Mouse (Mus musculus): ENCODE measurements around the gene Krt82. TPM values are rescaled to one million over a fixed set of nuclear protein-coding genes. Genes with fewer than 3 reads are reported as not detected.

Gene Krt82
- polyA plus RNA-seq, 1 experiment = not detected

DNA sequence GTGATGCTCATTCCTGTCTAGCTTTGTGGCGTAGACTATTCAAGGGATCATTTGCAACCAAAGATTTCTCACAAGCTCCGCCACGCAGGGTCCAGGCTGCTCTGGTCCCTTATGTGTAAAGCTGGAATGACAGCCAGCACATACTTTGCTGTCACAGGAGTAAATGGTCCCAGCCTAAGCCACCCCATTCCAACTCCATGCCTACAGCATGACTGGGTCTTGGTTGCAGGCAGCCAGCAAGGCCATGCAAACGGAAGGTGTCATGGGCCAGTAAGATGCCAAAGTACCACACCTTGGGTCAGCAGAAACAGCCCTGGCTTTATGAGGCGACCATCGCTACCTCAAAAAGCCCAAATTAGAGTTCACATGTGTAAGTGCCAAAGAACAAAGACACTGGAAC, 56.8 kb downstream of the Krt82 start:
- H3K27ac ChIP-seq (ENCODE audit: insufficient read depth, low read length) = no peak overlapping the region
- H3K36me3 ChIP-seq (ENCODE audit: control insufficient read depth, insufficient read depth, low read length) = no peaks in the 10 kb centered on the region
- H3K4me3 ChIP-seq (ENCODE audit: extremely low read depth, insufficient read depth, insufficient read length) = no peak overlapping the region
- 91% methylated on average over 6 of the region's 6 CpGs for WGBS
- no peak for DNase-seq (ENCODE audit: low read depth in 1 of 2, low spot score in 2 of 2)
- no peak for TF ChIP-seq POLR2A (IDR thresholded peaks at IDR 0.05; ENCODE audit: low read depth, low read length)
- TF ChIP-seq CTCF (IDR thresholded peaks at IDR 0.05; ENCODE audit: extremely low read depth, insufficient read depth, insufficient read length, insufficient replicate concordance) = no peak
- no peaks in the 10 kb centered on the region for H3K4me1 ChIP-seq (ENCODE audit: control insufficient read depth, insufficient read depth, insufficient read length)
- no peaks in the 10 kb centered on the region for H3K27me3 ChIP-seq (ENCODE audit: control insufficient read depth, insufficient read depth, low read length)

DNA sequence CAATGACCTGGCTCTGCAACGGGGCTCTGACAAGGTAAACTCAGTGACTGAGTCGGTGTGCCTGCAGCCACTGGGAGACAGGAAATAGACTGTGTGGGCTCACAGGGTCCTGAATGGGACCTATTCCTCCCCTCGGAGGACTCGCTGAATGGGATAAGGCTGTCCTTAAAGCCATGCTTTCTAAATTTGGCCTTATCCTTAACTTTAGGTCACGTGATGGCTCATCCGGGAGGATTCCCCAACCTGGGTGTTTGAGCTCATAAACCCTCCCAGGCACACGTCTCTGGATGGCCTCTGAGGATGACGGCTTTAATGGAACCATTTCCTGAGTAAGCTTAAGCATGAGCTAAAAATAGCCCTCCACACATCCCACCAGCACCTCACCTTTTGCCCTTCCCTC, 57.7 kb downstream of the Krt82 start:
- no peaks in the 10 kb centered on the region for H3K27me3 ChIP-seq (ENCODE audit: control insufficient read depth, insufficient read depth, low read length)
- H3K4me1 ChIP-seq (ENCODE audit: control insufficient read depth, insufficient read depth, insufficient read length) = no peaks in the 10 kb centered on the region
- H3K36me3 ChIP-seq (ENCODE audit: control insufficient read depth, insufficient read depth, low read length) = no peaks in the 10 kb centered on the region
- DNase-seq (ENCODE audit: low read depth in 1 of 2, low spot score in 2 of 2) = no peak
- WGBS = 46% methylated on average over 8 of the region's 8 CpGs
- TF ChIP-seq POLR2A (IDR thresholded peaks at IDR 0.05; ENCODE audit: low read depth, low read length) = no peak
- TF ChIP-seq CTCF (IDR thresholded peaks at IDR 0.05; ENCODE audit: extremely low read depth, insufficient read depth, insufficient read length, insufficient replicate concordance) = no peak
- H3K4me3 ChIP-seq (ENCODE audit: extremely low read depth, insufficient read depth, insufficient read length) = no peak overlapping the region
- H3K27ac ChIP-seq (ENCODE audit: insufficient read depth, low read length) = no peak overlapping the region

DNA sequence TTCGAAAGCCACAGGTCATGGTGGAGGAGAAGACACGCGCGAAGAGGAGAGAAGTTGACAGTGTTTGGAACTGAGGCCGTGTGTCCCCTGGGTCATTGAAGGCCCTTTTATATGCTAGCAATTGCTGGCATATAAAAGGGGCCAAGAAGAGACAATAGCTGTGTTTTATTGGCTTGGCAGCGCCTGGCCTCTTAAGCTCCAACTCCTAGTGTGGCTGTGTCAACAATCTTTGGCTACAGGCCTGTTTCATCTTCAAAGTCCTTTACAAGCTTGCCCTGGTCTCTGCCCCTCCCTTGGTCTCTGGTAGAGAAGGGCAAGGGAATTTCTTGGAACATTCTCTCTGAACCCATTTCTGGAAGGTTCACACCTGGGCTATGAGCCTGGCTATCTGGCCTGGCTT, 59.0 kb downstream of the Krt82 start, which contains the start of gene Krt83:
Gene Krt83, minus strand, starts transcription at position 82 of the 400 bp plus-strand sequence.
- no peaks in the 10 kb centered on the region for H3K4me1 ChIP-seq (ENCODE audit: control insufficient read depth, insufficient read depth, insufficient read length)
- TF ChIP-seq POLR2A (IDR thresholded peaks at IDR 0.05; ENCODE audit: low read depth, low read length) (no peak), CTCF (IDR thresholded peaks at IDR 0.05; ENCODE audit: extremely low read depth, insufficient read depth, insufficient read length, insufficient replicate concordance) (no peak)
- no peak for DNase-seq (ENCODE audit: low read depth in 1 of 2, low spot score in 2 of 2)
- no peak within 1 kb of the TSS for H3K27ac ChIP-seq (ENCODE audit: insufficient read depth, low read length)
- no peaks in the 10 kb centered on the region for H3K36me3 ChIP-seq (ENCODE audit: control insufficient read depth, insufficient read depth, low read length)
- 93% methylated on average over 6 of the region's 6 CpGs for WGBS
- H3K27me3 ChIP-seq (ENCODE audit: control insufficient read depth, insufficient read depth, low read length) = no peaks in the 10 kb centered on the region
- no peak within 1 kb of the TSS for H3K4me3 ChIP-seq (ENCODE audit: extremely low read depth, insufficient read depth, insufficient read length)

Other genes with a start within 250 kb of the Krt82 start
- gene Krt80, start 180.5 kb downstream of the Krt82 start, polyA plus RNA-seq (2012; rRNA removed) = 9.9 and 13.6 TPM in 2 replicates
- gene Krt7, start 139.6 kb downstream of the Krt82 start, polyA plus RNA-seq (2012; rRNA removed) = 0.86 and 1.7 TPM in 2 replicates
- not detected in 2 replicates for gene Krt87, start 111.9 kb downstream of the Krt82 start, polyA plus RNA-seq (2012; rRNA removed)
- gene Krt88, start 102.9 kb downstream of the Krt82 start, polyA plus RNA-seq (2012; rRNA removed) = not detected in 2 replicates
- not detected in 2 replicates for gene Krt81, start 86.9 kb downstream of the Krt82 start, polyA plus RNA-seq (2012; rRNA removed)
- gene Krt86, start 77.2 kb downstream of the Krt82 start, polyA plus RNA-seq (2012; rRNA removed) = 0.14 and 0.22 TPM in 2 replicates
- 0.18 and 0.42 TPM in 2 replicates for gene Krt83, start 59.2 kb downstream of the Krt82 start, polyA plus RNA-seq (2012; rRNA removed)
- gene Gm49425, start 33.4 kb downstream of the Krt82 start, polyA plus RNA-seq (2012; rRNA removed) = not detected in 2 replicates
- not detected in 2 replicates for gene Krt84, start 17.8 kb downstream of the Krt82 start, polyA plus RNA-seq (2012; rRNA removed)
- gene Krt90, start 12.3 kb upstream of the Krt82 start, polyA plus RNA-seq (2012; rRNA removed) = not detected in 2 replicates
- gene Krt75, start 23.2 kb upstream of the Krt82 start, polyA plus RNA-seq (2012; rRNA removed) = not detected in 2 replicates
- not detected in 2 replicates for gene Gm5414, start 77.5 kb upstream of the Krt82 start, polyA plus RNA-seq (2012; rRNA removed)
- gene Gm5478, start 96.7 kb upstream of the Krt82 start, polyA plus RNA-seq (2012; rRNA removed) = not detected in 2 replicates
- gene Krt6b, start 129.6 kb upstream of the Krt82 start, polyA plus RNA-seq (2012; rRNA removed) = not detected in 2 replicates
- not detected in 2 replicates for gene Krt6a, start 143.6 kb upstream of the Krt82 start, polyA plus RNA-seq (2012; rRNA removed)
- gene Krt5, start 162.2 kb upstream of the Krt82 start, polyA plus RNA-seq (2012; rRNA removed) = not detected in 2 replicates
- not detected in 2 replicates for gene Krt71, start 192.4 kb upstream of the Krt82 start, polyA plus RNA-seq (2012; rRNA removed)
- gene Krt72, start 235.8 kb upstream of the Krt82 start, polyA plus RNA-seq (2012; rRNA removed) = not detected in 2 replicates

Measured in spleen, adult 2 months (tissue).